Mouse (Mus musculus): Measurements from ENCODE around the gene Acss1.

DNA sequence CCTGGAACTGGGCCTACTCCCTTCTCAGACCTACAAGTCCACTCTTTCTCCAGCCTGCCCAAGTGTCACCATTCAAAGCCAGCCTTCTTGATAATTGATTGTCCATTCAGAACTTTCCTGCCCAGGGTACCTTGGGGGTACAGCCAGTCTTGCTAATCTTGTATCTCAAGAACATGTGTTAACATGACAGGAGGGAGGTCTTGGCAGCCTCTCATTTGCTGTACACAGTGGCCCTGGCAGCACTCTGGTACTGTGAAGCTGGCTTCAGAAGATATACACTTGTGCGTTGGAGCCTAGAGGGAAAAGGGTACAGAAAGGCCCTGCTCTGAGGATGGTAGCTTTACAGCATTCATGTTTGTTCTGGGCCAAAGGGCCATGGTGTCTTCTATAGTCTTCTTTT lies 92.0 kb downstream of the Acss1 start:
- no peak for TF ChIP-seq CTCF (IDR thresholded peaks at IDR 0.05; ENCODE audit: borderline replicate concordance, extremely low read depth, insufficient read depth, insufficient read length)
- no peak for TF ChIP-seq POLR2A (IDR thresholded peaks at IDR 0.05; ENCODE audit: borderline replicate concordance, extremely low read depth, insufficient read depth, insufficient read length, poor library complexity, severe bottlenecking)
